Mouse (Mus musculus) CH12.LX (cell line): ENCODE data around the gene Gpatch11. TPM values are rescaled to one million over a fixed set of nuclear protein-coding genes. Genes with fewer than 3 reads are reported as not detected.

ENCODE experiments used
- DNase-seq: peaks from one replicate; pipeline ENCODE4 v3.0.0-alpha.2; 2013; ENCODE audit errors: extremely low read depth
- H3K27ac ChIP-seq: 2 replicates; pipeline ENCODE4 v1.5.1; 2012; ENCODE audit warnings: low read depth, mild to moderate bottlenecking, control low read depth, moderate library complexity; ENCODE audit not compliant: insufficient read depth
- H3K27me3 ChIP-seq: replicated peaks from 2 replicates; pipeline ENCODE3; 2012; ENCODE audit warnings: inconsistent platforms
- H3K36me3 ChIP-seq, 2 experiments: replicated peaks in 1 of 2; 2 replicates each; pipeline versions ENCODE3 to v1.6.1; 2012; ENCODE audit warnings: inconsistent platforms in 1 of 2, low read length in 1 of 2, mild to moderate bottlenecking in 1 of 2, mixed read lengths in 1 of 2, moderate library complexity in 1 of 2; ENCODE audit not compliant: control insufficient read depth in 1 of 2, insufficient read depth in 1 of 2
- H3K4me1 ChIP-seq, 2 experiments: 2 replicates each; pipeline ENCODE4 v1.6.1; 2012; ENCODE audit warnings: inconsistent platforms in 1 of 2, moderate library complexity in 1 of 2; ENCODE audit not compliant: insufficient read depth in 2 of 2, control insufficient read depth in 1 of 2
- H3K4me2 ChIP-seq: 2 replicates; pipeline ENCODE4 v1.6.1; 2012; ENCODE audit warnings: low read depth, mild to moderate bottlenecking, control low read depth; ENCODE audit not compliant: poor library complexity, insufficient read depth, severe bottlenecking
- H3K4me3 ChIP-seq, 3 experiments: fragments of 150-350 bp in 1 of 3; sonication (generic) in 1 of 3; replicated peaks in 1 of 3; 2 replicates each; pipeline versions ENCODE3 to v1.5.1; 2011 to 2012; ENCODE audit warnings: low read depth in 2 of 3, low read length in 2 of 3, mild to moderate bottlenecking in 2 of 3, moderate library complexity in 2 of 3, control low read depth in 1 of 3, improper control_type of control experiment in 1 of 3, inconsistent platforms in 1 of 3, mixed read lengths in 1 of 3; ENCODE audit not compliant: poor library complexity in 1 of 3
- H3K79me2 ChIP-seq: replicated peaks from 2 replicates; pipeline ENCODE4 v1.6.1; 2012; ENCODE audit warnings: mild to moderate bottlenecking, moderate library complexity; ENCODE audit not compliant: control insufficient read depth, poor library complexity, insufficient read depth, severe bottlenecking; ENCODE audit errors: extremely low read depth
- H3K9ac ChIP-seq: 2 replicates; pipeline ENCODE4 v1.6.1; 2012; ENCODE audit warnings: low read depth, mild to moderate bottlenecking, control low read depth, moderate library complexity; ENCODE audit not compliant: insufficient read depth
- H3K9me3 ChIP-seq: replicated peaks from 2 replicates; pipeline ENCODE3; 2012; ENCODE audit warnings: low read length, inconsistent platforms, mixed read lengths
- CTCF ChIP-seq, 2 experiments: IDR thresholded peaks in 1 of 2; conservative IDR thresholded peaks in 1 of 2; 2 replicates each; pipeline ENCODE4 v1.5.1; 2011 to 2012; ENCODE audit warnings: low read depth in 2 of 2, low read length in 2 of 2, improper control_type of control experiment in 1 of 2, inconsistent platforms in 1 of 2, mild to moderate bottlenecking in 1 of 2, moderate library complexity in 1 of 2
- E2F4 ChIP-seq: IDR thresholded peaks from 2 replicates; pipeline ENCODE4 v1.6.1; 2011; ENCODE audit warnings: low read depth, low read length, improper control_type of control experiment; ENCODE audit not compliant: insufficient replicate concordance
- EP300 ChIP-seq: IDR thresholded peaks from 2 replicates; pipeline ENCODE4 v1.6.1; 2011; ENCODE audit warnings: low read length, improper control_type of control experiment
- HCFC1 ChIP-seq: IDR thresholded peaks from 2 replicates; pipeline ENCODE4 v1.6.1; 2012; ENCODE audit warnings: low read depth, mild to moderate bottlenecking, inconsistent platforms, low read length, improper control_type of control experiment
- KAT2A ChIP-seq: IDR thresholded peaks from 2 replicates; pipeline ENCODE4 v1.6.1; 2012; ENCODE audit warnings: low read length, improper control_type of control experiment, inconsistent platforms; ENCODE audit not compliant: insufficient replicate concordance
- MAFK ChIP-seq: IDR thresholded peaks from 2 replicates; pipeline ENCODE4 v1.6.1; 2011; ENCODE audit warnings: low read length, improper control_type of control experiment; ENCODE audit not compliant: insufficient replicate concordance
- MAX ChIP-seq: IDR thresholded peaks from 2 replicates; pipeline ENCODE4 v1.6.1; 2011; ENCODE audit warnings: low read length, improper control_type of control experiment
- MAZ ChIP-seq: IDR thresholded peaks from 2 replicates; pipeline ENCODE4 v1.6.1; 2012; ENCODE audit warnings: low read depth, mild to moderate bottlenecking, inconsistent platforms, low read length, improper control_type of control experiment, moderate library complexity
- MEF2A ChIP-seq: IDR thresholded peaks from 2 replicates; pipeline ENCODE4 v1.6.1; 2014; ENCODE audit warnings: low read depth, mild to moderate bottlenecking, inconsistent platforms, low read length, improper control_type of control experiment, borderline replicate concordance
- MXI1 ChIP-seq: IDR thresholded peaks from 2 replicates; pipeline ENCODE4 v1.6.1; 2011; ENCODE audit warnings: mild to moderate bottlenecking, low read depth, low read length, improper control_type of control experiment
- NRF1 ChIP-seq: IDR thresholded peaks from 2 replicates; pipeline ENCODE4 v1.6.1; 2014; ENCODE audit warnings: low read depth, mild to moderate bottlenecking, inconsistent platforms, low read length, improper control_type of control experiment, moderate library complexity
- RAD21 ChIP-seq: IDR thresholded peaks from 2 replicates; pipeline ENCODE4 v1.6.1; 2011; ENCODE audit warnings: low read depth, mild to moderate bottlenecking, low read length, improper control_type of control experiment, moderate library complexity
- SMC3 ChIP-seq: IDR thresholded peaks from 2 replicates; pipeline ENCODE4 v1.6.1; 2011; ENCODE audit warnings: low read depth, low read length, improper control_type of control experiment
- TBP ChIP-seq: conservative IDR thresholded peaks from 2 replicates; pipeline ENCODE4 v1.6.1; 2011; ENCODE audit warnings: low read depth, low read length, improper control_type of control experiment
- USF1 ChIP-seq: IDR thresholded peaks from 2 replicates; pipeline ENCODE4 v1.6.1; 2014; ENCODE audit warnings: low read depth, mild to moderate bottlenecking, inconsistent platforms, low read length, improper control_type of control experiment
- USF2 ChIP-seq: conservative IDR thresholded peaks from 2 replicates; pipeline ENCODE4 v1.6.1; 2011; ENCODE audit warnings: low read depth, low read length, improper control_type of control experiment
- ZMIZ1 ChIP-seq: IDR thresholded peaks from 2 replicates; pipeline ENCODE4 v1.6.1; 2012; ENCODE audit warnings: low read depth, mild to moderate bottlenecking, inconsistent platforms, low read length, improper control_type of control experiment
- dilution Hi-C: fragments of 300-500 bp; cut with MboI; formaldehyde crosslinking; loops from 2 replicates; pipeline ENCODE4 v1.14.3; 2020; ENCODE audit warnings: low sequenced_read_pairs; ENCODE audit not compliant: extremely low pct_unique_long_range_greater_than_20kb, extremely low pct_ligation_motif_present
- in situ Hi-C: fragments of 300-500 bp; cut with MboI; formaldehyde crosslinking; loops from 3 replicates; pipeline ENCODE4 v1.14.3; 2019; ENCODE audit warnings: low sequenced_read_pairs, low pct_ligation_motif_present, low pct_unique_long_range_greater_than_20kb, mixed read lengths
- polyA plus RNA-seq: library from polyadenylated mRNA; unstranded; fragments of >175 nt; gene quantifications from 2 replicates; pipeline ENCODE4 v1.2.1, GENCODE M21; 2012; ENCODE audit warnings: low read depth; ENCODE audit not compliant: insufficient read length
- total RNA-seq, 2 experiments: library from RNA; depleted of rRNA; stranded (reverse); fragments of 300-350 nt in 1 of 2; fragments of >200 nt in 1 of 2; gene quantifications; 2 replicates each; pipeline ENCODE4 v1.2.3; 2012 to 2014

Gpatch11 gene
- total and polyA plus RNA-seq, 3 experiments = 13.4 to 25.5 (median 25.1) TPM

GRCm38 (mm10) chr17:78797222-78797621 lies 38.1 kb upstream of the Gpatch11 start:
- no peaks in the 10 kb centered on the region for H3K79me2 ChIP-seq
- dilution Hi-C loops (no loop called here), in situ Hi-C loops (no loop called here)
- no peaks in the 10 kb centered on the region for H3K27me3 ChIP-seq
- TF ChIP-seq HCFC1 (no peak), NRF1 (no peak), MAZ (no peak), KAT2A (no peak), MXI1 (no peak), MEF2A (no peak), TBP (no peak), SMC3 (no peak), EP300 (no peak), MAFK (no peak), ZMIZ1 (no peak), E2F4 (no peak), MAX (no peak), USF2 (peak; percentile 72), USF1 (peak; percentile 41)
- H3K9ac ChIP-seq = no peak overlapping the region
- H3K4me1 ChIP-seq = no peaks in the 10 kb centered on the region
- no peaks in the 10 kb centered on the region for H3K9me3 ChIP-seq
- DNase-seq = peak; percentile 7
- no peak overlapping the region for H3K4me3 ChIP-seq
- no peak overlapping the region for H3K27ac ChIP-seq
- peaks cover 33 to 87% of the 10 kb centered on the region in 2 experiments for H3K36me3 ChIP-seq
- H3K4me2 ChIP-seq = no peak overlapping the region

DNA sequence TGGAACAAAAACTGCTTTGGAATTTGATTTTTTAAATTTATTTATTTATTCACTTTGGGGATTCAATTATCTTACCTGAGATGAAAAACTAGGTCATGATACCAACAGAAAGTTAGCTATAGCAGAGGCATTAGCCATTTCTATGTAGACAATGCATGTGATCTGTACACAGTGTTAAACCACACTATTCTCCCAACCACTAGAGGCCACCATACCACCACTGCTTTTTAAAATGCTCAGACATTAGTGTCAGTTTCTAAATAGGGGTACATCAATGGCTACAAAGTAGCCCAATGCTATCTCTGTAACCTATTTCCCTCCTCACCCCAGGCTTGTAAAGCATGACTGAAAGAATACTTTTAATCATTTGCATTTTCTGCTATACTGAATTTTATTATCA lies 26.3 kb upstream of the Gpatch11 start:
- Histone ChIP-seq H3K79me2 (no peaks in the 10 kb centered on the region), H3K4me2 (no peak overlapping the region), H3K9ac (no peak overlapping the region), H3K4me1 (no peaks in the 10 kb centered on the region), H3K4me3 (no peak overlapping the region), H3K27me3 (no peaks in the 10 kb centered on the region), H3K27ac (no peak overlapping the region), H3K9me3 (no peaks in the 10 kb centered on the region), H3K36me3 (peaks cover 22 to 60% of the 10 kb centered on the region in 2 experiments)
- in situ Hi-C loops = no loop called here
- dilution Hi-C loops = no loop called here
- DNase-seq = peak; percentile 37
- TF ChIP-seq RAD21 (peak; percentile 77), USF1 (no peak), SMC3 (peak; percentile 44), CTCF (conservative IDR thresholded peaks at IDR 0.05 in 1 of 2, IDR thresholded peaks at IDR 0.05 in 1 of 2; ENCODE audit: low read depth in 2 of 2, low read length in 2 of 2) (peak; percentile 22 to 72; a peak in 3 of 4 replicates)
- TF ChIP-seq, all 38 proteins: peak for 3
